Mouse (Mus musculus) neural tube, embryonic 11.5 days (tissue): ENCODE measurements around the gene Mrps14. TPM values are rescaled to one million over a fixed set of nuclear protein-coding genes. Genes with fewer than 3 reads are reported as not detected.

Source experiments
- ATAC-seq: fragments of 200-750 bp; cut with Nextera tagmentation; 2 replicates; pipeline ENCODE4 v1.8.0; 2017; ENCODE audit warnings: moderate number of reproducible peaks, mild to moderate bottlenecking, moderate TSS enrichment, moderate library complexity; ENCODE audit not compliant: insufficient read depth, low FRiP score, low TSS enrichment
- DNase-seq: peaks from one replicate; pipeline ENCODE4 v3.0.0-alpha.2; 2015; ENCODE audit warnings: low spot score
- H3K27ac ChIP-seq: fragments of 300-500 bp; sonication (generic); 2 replicates; pipeline ENCODE4 v1.5.1; 2014; ENCODE audit warnings: low read depth, mild to moderate bottlenecking, low read length
- H3K27me3 ChIP-seq: fragments of 300-500 bp; sonication (generic); 2 replicates; pipeline ENCODE4 v1.6.1; 2014; ENCODE audit warnings: mild to moderate bottlenecking, low read length, mixed read lengths; ENCODE audit not compliant: control insufficient read depth, insufficient read depth
- H3K36me3 ChIP-seq: fragments of 300-500 bp; sonication (generic); 2 replicates; pipeline ENCODE4 v1.6.1; 2014; ENCODE audit warnings: mild to moderate bottlenecking, low read length, moderate library complexity, mixed read lengths; ENCODE audit not compliant: control insufficient read depth, insufficient read depth
- H3K4me1 ChIP-seq: fragments of 300-500 bp; sonication (generic); 2 replicates; pipeline ENCODE4 v1.6.1; 2014; ENCODE audit warnings: low read length, mixed read lengths; ENCODE audit not compliant: control insufficient read depth, insufficient read depth
- H3K4me2 ChIP-seq: fragments of 300-500 bp; sonication (generic); 2 replicates; pipeline ENCODE4 v1.6.1; 2014; ENCODE audit warnings: low read depth, mild to moderate bottlenecking, moderate library complexity
- H3K4me3 ChIP-seq: fragments of 300-500 bp; sonication (generic); 2 replicates; pipeline ENCODE4 v1.5.1; 2014; ENCODE audit warnings: low read depth, low read length
- H3K9ac ChIP-seq: fragments of 300-500 bp; sonication (generic); 2 replicates; pipeline ENCODE4 v1.6.1; 2014; ENCODE audit warnings: mild to moderate bottlenecking, low read length
- H3K9me3 ChIP-seq: fragments of 300-500 bp; sonication (generic); 2 replicates; pipeline ENCODE4 v1.6.1; 2016; ENCODE audit warnings: low read length; ENCODE audit not compliant: control insufficient read depth
- WGBS: fragments of 180-500 bp; shearing (Covaris S2); extraction: QIAGEN DNeasy Blood & Tissue Kit; methylation state at CpG from one replicate; pipeline ENCODE4 v1.1.7; 2014; 5-methylcytosine and 5-hydroxymethylcytosine counted together
- polyA plus RNA-seq: library from polyadenylated mRNA; unstranded; fragments of >200 nt; fragmentation: Nextera tagmentation; extraction: Ambion mirVana; gene quantifications from 2 replicates; pipeline ENCODE4 v1.2.1, GENCODE M21; 2014

Mrps14 gene
- polyA plus RNA-seq, 1 experiment from 2014 or later, result 193 TPM

DNA sequence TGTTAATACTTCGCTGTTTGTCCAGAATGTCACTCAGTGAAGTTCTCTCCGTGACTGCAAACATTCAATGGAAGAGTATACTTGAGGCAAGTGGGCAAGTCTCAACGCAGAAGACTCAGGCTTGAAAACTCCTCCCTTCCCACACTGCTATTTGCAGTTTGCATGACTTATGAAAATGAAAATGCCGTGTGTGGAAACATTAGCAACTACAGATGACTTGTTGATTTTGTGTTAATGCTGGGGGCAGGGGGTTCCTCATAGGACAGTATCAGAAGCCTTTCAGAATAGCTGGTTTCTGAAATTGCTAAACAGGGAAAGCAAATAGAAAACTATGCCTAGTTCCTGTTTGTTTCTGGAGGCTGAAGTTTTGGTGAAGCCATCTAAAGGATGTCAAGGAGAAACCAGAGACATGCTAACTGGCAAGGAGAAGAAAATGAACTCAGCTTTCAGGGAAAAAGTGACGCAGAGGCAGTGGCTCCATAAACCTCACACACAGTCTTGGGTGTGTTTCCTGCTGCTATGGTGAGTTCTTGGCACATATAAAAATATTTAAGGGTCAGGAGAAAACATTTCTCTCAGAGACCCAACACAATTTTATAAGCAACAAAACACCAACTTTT is 56.5 kb downstream of the Mrps14 start:
- no peak overlapping the region for H3K4me2 ChIP-seq
- 82% methylated on average over 5 of the region's 5 CpGs for WGBS
- H3K4me1 ChIP-seq, result no peaks in the 10 kb centered on the region
- H3K27me3 ChIP-seq, result no peaks in the 10 kb centered on the region
- H3K4me3 ChIP-seq, result no peak overlapping the region
- ATAC-seq (no peak), DNase-seq (no peak)
- H3K27ac ChIP-seq, result no peak overlapping the region
- H3K36me3 ChIP-seq, result no peaks in the 10 kb centered on the region
- no peak overlapping the region for H3K9ac ChIP-seq
- no peaks in the 10 kb centered on the region for H3K9me3 ChIP-seq

Other genes starting within 250 kb of the Mrps14 start
- 2.2 and 2.9 TPM in 2 replicates for gene 4930523C07Rik, start 150.8 kb upstream of the Mrps14 start, polyA plus RNA-seq
- 0.04 and 0.08 TPM in 2 replicates for gene Tnn, start 41.6 kb upstream of the Mrps14 start, polyA plus RNA-seq
- gene Cacybp, start 17.7 kb downstream of the Mrps14 start, polyA plus RNA-seq, result 295 and 310 TPM in 2 replicates